Mouse (Mus musculus): ENCODE measurements at regions not wholly inside any gene's neighbourhood (a gene's known extent, or its start where the extent isn't known, plus 50 kb on each side); places are given as distances from the start of the nearest gene placed in this dataset.

- peak; percentile 34 for DNase-seq (ENCODE audit: low read depth)
- TF ChIP-seq CTCF (IDR thresholded peaks at IDR 0.05; ENCODE audit: borderline replicate concordance, extremely low read depth, insufficient read depth, insufficient read length), result no peak
- TF ChIP-seq POLR2A (IDR thresholded peaks at IDR 0.05; ENCODE audit: borderline replicate concordance, extremely low read depth, insufficient read depth, insufficient read length, poor library complexity, severe bottlenecking), result no peak
These were observed 320.4 kb downstream of the Atp6ap1l start for GRCm38 (mm10) chr13:90584766-90585165.

- no peak for TF ChIP-seq CTCF (IDR thresholded peaks at IDR 0.05; ENCODE audit: borderline replicate concordance, extremely low read depth, insufficient read depth, insufficient read length)
- TF ChIP-seq POLR2A (IDR thresholded peaks at IDR 0.05; ENCODE audit: borderline replicate concordance, extremely low read depth, insufficient read depth, insufficient read length, poor library complexity, severe bottlenecking), result no peak
- DNase-seq (ENCODE audit: low read depth), result no peak
These were observed 329.8 kb downstream of the Atp6ap1l start for GRCm38 (mm10) chr13:90575371-90575770.

GRCm38 (mm10) chr13:90572580-90572979, 332.6 kb downstream of the Atp6ap1l start:
- DNase-seq (ENCODE audit: low read depth), result no peak
- TF ChIP-seq CTCF (IDR thresholded peaks at IDR 0.05; ENCODE audit: borderline replicate concordance, extremely low read depth, insufficient read depth, insufficient read length) (no peak), POLR2A (IDR thresholded peaks at IDR 0.05; ENCODE audit: borderline replicate concordance, extremely low read depth, insufficient read depth, insufficient read length, poor library complexity, severe bottlenecking) (no peak)

GRCm38 (mm10) chr13:90563183-90563840, 341.8 kb downstream of the Atp6ap1l start:
- peak; percentile 27 for DNase-seq (ENCODE audit: low read depth)
- no peak for TF ChIP-seq CTCF (IDR thresholded peaks at IDR 0.05; ENCODE audit: borderline replicate concordance, extremely low read depth, insufficient read depth, insufficient read length)
- TF ChIP-seq POLR2A (IDR thresholded peaks at IDR 0.05; ENCODE audit: borderline replicate concordance, extremely low read depth, insufficient read depth, insufficient read length, poor library complexity, severe bottlenecking), result no peak

- DNase-seq (ENCODE audit: low read depth), result no peak
- TF ChIP-seq POLR2A (IDR thresholded peaks at IDR 0.05; ENCODE audit: borderline replicate concordance, extremely low read depth, insufficient read depth, insufficient read length, poor library complexity, severe bottlenecking) (no peak), CTCF (IDR thresholded peaks at IDR 0.05; ENCODE audit: borderline replicate concordance, extremely low read depth, insufficient read depth, insufficient read length) (no peak)
These were observed 345.1 kb downstream of the Atp6ap1l start for GRCm38 (mm10) chr13:90560095-90560494.

- TF ChIP-seq POLR2A (IDR thresholded peaks at IDR 0.05; ENCODE audit: borderline replicate concordance, extremely low read depth, insufficient read depth, insufficient read length, poor library complexity, severe bottlenecking) (no peak), CTCF (IDR thresholded peaks at IDR 0.05; ENCODE audit: borderline replicate concordance, extremely low read depth, insufficient read depth, insufficient read length) (no peak)
- no peak for DNase-seq (ENCODE audit: low read depth)
These were observed 345.7 kb downstream of the Atp6ap1l start for GRCm38 (mm10) chr13:90559481-90559880.

- DNase-seq (ENCODE audit: low read depth), result peak; percentile 64
- TF ChIP-seq CTCF (IDR thresholded peaks at IDR 0.05; ENCODE audit: borderline replicate concordance, extremely low read depth, insufficient read depth, insufficient read length) (no peak), POLR2A (IDR thresholded peaks at IDR 0.05; ENCODE audit: borderline replicate concordance, extremely low read depth, insufficient read depth, insufficient read length, poor library complexity, severe bottlenecking) (no peak)
These were observed 354.0 kb downstream of the Atp6ap1l start for GRCm38 (mm10) chr13:90551166-90551565.

GRCm38 (mm10) chr13:90546288-90547035, 358.7 kb downstream of the Atp6ap1l start:
- no peak for DNase-seq (ENCODE audit: low read depth)
- TF ChIP-seq POLR2A (IDR thresholded peaks at IDR 0.05; ENCODE audit: borderline replicate concordance, extremely low read depth, insufficient read depth, insufficient read length, poor library complexity, severe bottlenecking) (no peak), CTCF (IDR thresholded peaks at IDR 0.05; ENCODE audit: borderline replicate concordance, extremely low read depth, insufficient read depth, insufficient read length) (no peak)

- TF ChIP-seq CTCF (IDR thresholded peaks at IDR 0.05; ENCODE audit: borderline replicate concordance, extremely low read depth, insufficient read depth, insufficient read length), result no peak
- no peak for TF ChIP-seq POLR2A (IDR thresholded peaks at IDR 0.05; ENCODE audit: borderline replicate concordance, extremely low read depth, insufficient read depth, insufficient read length, poor library complexity, severe bottlenecking)
- DNase-seq (ENCODE audit: low read depth), result no peak
These were observed 359.3 kb downstream of the Atp6ap1l start for GRCm38 (mm10) chr13:90545816-90546215.

- TF ChIP-seq POLR2A (IDR thresholded peaks at IDR 0.05; ENCODE audit: borderline replicate concordance, extremely low read depth, insufficient read depth, insufficient read length, poor library complexity, severe bottlenecking), result no peak
- no peak for TF ChIP-seq CTCF (IDR thresholded peaks at IDR 0.05; ENCODE audit: borderline replicate concordance, extremely low read depth, insufficient read depth, insufficient read length)
- DNase-seq (ENCODE audit: low read depth), result no peak
These were observed 367.6 kb downstream of the Atp6ap1l start for GRCm38 (mm10) chr13:90537525-90537924.

- TF ChIP-seq CTCF (IDR thresholded peaks at IDR 0.05; ENCODE audit: borderline replicate concordance, extremely low read depth, insufficient read depth, insufficient read length) (no peak), POLR2A (IDR thresholded peaks at IDR 0.05; ENCODE audit: borderline replicate concordance, extremely low read depth, insufficient read depth, insufficient read length, poor library complexity, severe bottlenecking) (no peak)
- DNase-seq (ENCODE audit: low read depth), result no peak
These were observed 378.2 kb downstream of the Atp6ap1l start for GRCm38 (mm10) chr13:90526998-90527397.

GRCm38 (mm10) chr13:90525801-90526200, 379.4 kb downstream of the Atp6ap1l start:
- TF ChIP-seq POLR2A (IDR thresholded peaks at IDR 0.05; ENCODE audit: borderline replicate concordance, extremely low read depth, insufficient read depth, insufficient read length, poor library complexity, severe bottlenecking) (no peak), CTCF (IDR thresholded peaks at IDR 0.05; ENCODE audit: borderline replicate concordance, extremely low read depth, insufficient read depth, insufficient read length) (no peak)
- DNase-seq (ENCODE audit: low read depth), result no peak

Measured in brain, embryonic 14.5 days (tissue).